Mouse (Mus musculus) neural tube, embryonic 12.5 days (tissue): ENCODE measurements at regions not wholly inside any gene's neighbourhood (a gene's known extent, or its start where the extent isn't known, plus 50 kb on each side); places are given as distances from the start of the nearest gene placed in this dataset.
A peak's percentile ranks its signal among the peaks of the same experiment; 100 is the strongest.

Source experiments
- ATAC-seq: fragments of 200-750 bp; cut with Nextera tagmentation; 2 replicates; pipeline ENCODE4 v1.8.0; 2017; ENCODE audit warnings: low read depth, mild to moderate bottlenecking, moderate TSS enrichment, moderate library complexity; ENCODE audit not compliant: low FRiP score
- H3K27ac ChIP-seq: fragments of 300-500 bp; sonication (generic); 2 replicates; pipeline ENCODE4 v1.5.1; 2016
- H3K27me3 ChIP-seq: fragments of 300-500 bp; sonication (generic); replicated peaks from 2 replicates; pipeline ENCODE4 v1.6.1; 2016; ENCODE audit warnings: mild to moderate bottlenecking
- H3K36me3 ChIP-seq: fragments of 300-500 bp; sonication (generic); 2 replicates; pipeline ENCODE4 v1.6.1; 2016; ENCODE audit warnings: mild to moderate bottlenecking
- H3K4me1 ChIP-seq: fragments of 300-500 bp; sonication (generic); 2 replicates; pipeline ENCODE4 v1.6.1; 2016
- H3K4me2 ChIP-seq: fragments of 300-500 bp; sonication (generic); replicated peaks from 2 replicates; pipeline ENCODE4 v1.6.1; 2016; ENCODE audit warnings: mild to moderate bottlenecking
- H3K4me3 ChIP-seq: fragments of 300-500 bp; sonication (generic); 2 replicates; pipeline ENCODE4 v1.5.1; 2016
- H3K9ac ChIP-seq: fragments of 300-500 bp; sonication (generic); 2 replicates; pipeline ENCODE4 v1.6.1; 2016; ENCODE audit warnings: mild to moderate bottlenecking
- H3K9me3 ChIP-seq: fragments of 300-500 bp; sonication (generic); 2 replicates; pipeline ENCODE4 v1.6.1; 2016; ENCODE audit warnings: mild to moderate bottlenecking
- WGBS: fragments of 180-500 bp; shearing (Covaris S2); methylation state at CpG from one replicate; pipeline ENCODE4 v1.1.7; 2016; 5-methylcytosine and 5-hydroxymethylcytosine counted together

DNA sequence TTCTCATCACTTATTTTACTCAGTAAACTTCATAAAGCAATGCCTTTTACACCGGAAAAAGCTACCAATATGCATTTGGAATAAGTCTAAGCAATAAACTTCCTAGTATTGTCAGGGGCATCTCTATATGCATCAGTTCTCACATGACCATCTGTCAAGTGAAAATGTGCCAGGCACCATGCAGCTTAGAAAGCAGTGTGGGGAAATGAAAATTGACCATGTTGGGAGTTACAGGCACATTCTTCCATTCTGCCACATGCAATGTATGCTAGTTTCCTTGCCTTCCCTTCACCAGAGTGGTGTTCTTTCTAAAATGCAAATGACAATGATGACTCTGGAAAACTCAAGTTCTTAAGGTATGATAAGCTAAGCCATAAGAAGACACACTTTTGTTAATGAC, 1322.9 kb downstream of the Cdh11 start:
- 83% methylated on average over 1 of the region's 1 CpGs for WGBS
- ATAC-seq: no peak
- no peak overlapping the region for H3K4me3 ChIP-seq

DNA sequence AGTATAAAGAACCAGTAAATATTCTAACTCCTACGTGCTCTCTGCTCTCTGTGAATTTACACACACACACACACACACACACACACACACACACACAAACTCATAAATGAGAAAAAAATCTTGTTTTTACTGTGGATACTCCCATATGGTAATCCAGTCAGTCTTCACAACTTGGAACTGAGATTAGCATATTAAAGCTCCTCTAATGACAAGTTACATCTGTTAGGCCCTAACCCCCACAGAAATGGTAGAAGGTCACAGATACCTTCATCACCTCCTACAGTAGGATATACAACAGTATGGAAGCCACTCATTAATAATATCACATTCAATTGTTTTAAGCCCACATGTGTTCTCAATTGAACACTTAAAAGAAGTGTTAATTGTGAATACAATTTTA, 1340.7 kb downstream of the Cdh11 start:
- H3K36me3 ChIP-seq: no peaks in the 10 kb centered on the region
- WGBS: 88% methylated on average over 1 of the region's 1 CpGs

More for the DNA sequence above, 1322.9 kb downstream of the Cdh11 start:
- no peak overlapping the region for H3K9ac ChIP-seq
- no peak overlapping the region for H3K27ac ChIP-seq
- H3K9me3 ChIP-seq: no peaks in the 10 kb centered on the region
- no peaks in the 10 kb centered on the region for H3K36me3 ChIP-seq
- H3K4me1 ChIP-seq: no peaks in the 10 kb centered on the region
- H3K27me3 ChIP-seq: no peaks in the 10 kb centered on the region
- H3K4me2 ChIP-seq: no peak overlapping the region

DNA sequence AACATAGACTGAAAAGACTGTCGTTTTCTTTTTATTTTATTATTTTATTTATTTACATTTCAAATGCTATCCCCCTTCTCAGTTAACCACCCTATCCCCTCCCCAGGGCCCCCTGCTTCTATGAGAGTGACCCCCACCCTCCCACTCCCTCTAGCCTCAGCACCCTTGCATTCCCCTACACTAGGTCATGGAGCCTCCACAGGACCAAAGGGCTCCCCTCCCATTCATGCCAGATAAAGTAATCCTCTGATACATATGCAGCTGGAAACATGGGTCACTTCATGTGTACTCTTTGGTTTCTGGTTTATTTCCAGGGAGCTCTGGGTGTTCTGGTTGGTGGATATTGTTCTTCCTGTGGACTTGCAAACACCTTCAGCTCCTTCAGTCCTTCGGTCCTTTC, 1342.9 kb downstream of the Cdh11 start:
- no peak overlapping the region for H3K4me2 ChIP-seq
- no peaks in the 10 kb centered on the region for H3K4me1 ChIP-seq
- no peak overlapping the region for H3K9ac ChIP-seq
- H3K9me3 ChIP-seq: no peaks in the 10 kb centered on the region
- ATAC-seq: 0 out of 2 replicates have a peak, but pooled peaks have one; percentile 29
- H3K27me3 ChIP-seq: no peaks in the 10 kb centered on the region
- no peaks in the 10 kb centered on the region for H3K36me3 ChIP-seq
- no peak overlapping the region for H3K27ac ChIP-seq
- WGBS: 87% methylated on average over 2 of the region's 2 CpGs
- H3K4me3 ChIP-seq: no peak overlapping the region

More for the DNA sequence above, 1340.7 kb downstream of the Cdh11 start:
- H3K27me3 ChIP-seq: no peaks in the 10 kb centered on the region
- no peak overlapping the region for H3K4me2 ChIP-seq
- H3K27ac ChIP-seq: no peak overlapping the region
- no peaks in the 10 kb centered on the region for H3K4me1 ChIP-seq
- no peak for ATAC-seq
- H3K4me3 ChIP-seq: no peak overlapping the region
- no peak overlapping the region for H3K9ac ChIP-seq
- H3K9me3 ChIP-seq: no peaks in the 10 kb centered on the region

DNA sequence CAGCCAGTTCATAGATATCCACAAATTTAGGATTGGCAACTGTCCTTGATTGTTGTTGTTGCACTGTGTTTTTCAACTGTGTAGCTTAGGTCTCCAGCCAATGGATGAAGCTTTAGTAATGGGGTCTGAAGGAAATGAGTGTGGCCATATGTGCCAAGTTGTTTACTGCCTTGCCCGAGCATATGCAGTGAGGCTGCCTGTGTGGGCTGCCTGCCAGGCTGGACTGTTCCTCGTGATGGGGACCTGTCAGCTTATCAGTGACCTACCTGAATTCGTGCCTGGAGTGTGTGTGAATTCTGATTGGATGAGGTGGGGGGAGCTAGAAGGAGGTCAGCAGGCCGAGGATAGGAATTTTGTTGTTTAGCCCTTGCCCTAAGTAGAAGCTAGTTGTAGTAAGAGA, 1349.8 kb downstream of the Cdh11 start:
- Histone ChIP-seq H3K36me3 (no peaks in the 10 kb centered on the region), H3K27me3 (no peaks in the 10 kb centered on the region), H3K9me3 (no peaks in the 10 kb centered on the region), H3K4me3 (no peak overlapping the region), H3K4me1 (no peaks in the 10 kb centered on the region), H3K9ac (no peak overlapping the region), H3K4me2 (no peak overlapping the region), H3K27ac (no peak overlapping the region)
- WGBS: 68% methylated on average over 4 of the region's 4 CpGs
- no peak for ATAC-seq
